Mouse (Mus musculus) layer of hippocampus, adult 2 months (tissue): ENCODE results near the gene Tspan9. TPM values are rescaled to one million over a fixed set of nuclear protein-coding genes. Genes with fewer than 3 reads are reported as not detected.

Source experiments
- DNase-seq, 2 experiments: peaks; one replicate each; pipeline ENCODE4 v3.0.0; 2022; ENCODE audit warnings: low spot score in 2 of 2
- H3K27ac ChIP-seq: fragments of 200-600 bp; 2 replicates; pipeline ENCODE4 v1.8.1; 2022
- H3K4me3 ChIP-seq: fragments of 200-600 bp; 2 replicates; pipeline ENCODE4 v1.8.1; 2022; ENCODE audit warnings: mild to moderate bottlenecking
- CTCF ChIP-seq: fragments of 200-600 bp; conservative IDR thresholded peaks from 2 replicates; pipeline ENCODE4 v1.8.1; 2022; ENCODE audit warnings: antibody characterized with exemption, mild to moderate bottlenecking, moderate library complexity
- total RNA-seq, 2 experiments: library from RNA; stranded (reverse); gene quantifications; 2 replicates each; pipeline ENCODE4 v1.2.3; 2021

The Tspan9 gene
- total RNA-seq, 2 experiments from 2014 or later, result 42.2 to 45.6 TPM

- Histone ChIP-seq H3K4me3 (peak overlapping the region; percentile 69), H3K27ac (peak overlapping the region; percentile 75)
- peak; percentile 40 to 46 for DNase-seq
- peak; percentile 45 for TF ChIP-seq CTCF
These were observed 108.8 kb downstream of the Tspan9 start for GRCm38 (mm10) chr6:128034317-128035249.

GRCm38 (mm10) chr6:128033868-128034250 is 109.5 kb downstream of the Tspan9 start:
- TF ChIP-seq CTCF, result no peak
- DNase-seq, result no peak
- Histone ChIP-seq H3K27ac (peak overlapping the region; percentile 75; the same call in 1 of the 2 replicates), H3K4me3 (peak overlapping the region; percentile 69)

- Histone ChIP-seq H3K4me3 (no peak overlapping the region; the same call in 1 of the 2 replicates), H3K27ac (0 out of 2 replicates have a peak overlapping the region, but pooled peaks have one; percentile 75)
- no peak for DNase-seq
- TF ChIP-seq CTCF, result no peak
These were observed 110.1 kb downstream of the Tspan9 start for GRCm38 (mm10) chr6:128033172-128033867.

- DNase-seq, result peak; percentile 59 to 79
- Histone ChIP-seq H3K4me3 (peak overlapping the region; percentile 26), H3K27ac (no peak overlapping the region)
- peak; percentile 98 for TF ChIP-seq CTCF
These were observed 110.9 kb downstream of the Tspan9 start for GRCm38 (mm10) chr6:128032252-128033171.

GRCm38 (mm10) chr6:128031584-128031983 is 111.8 kb downstream of the Tspan9 start:
- DNase-seq, result no peak
- Histone ChIP-seq H3K4me3 (no peak overlapping the region), H3K27ac (no peak overlapping the region)
- no peak for TF ChIP-seq CTCF

GRCm38 (mm10) chr6:128031096-128031495 is 112.3 kb downstream of the Tspan9 start:
- no peak for TF ChIP-seq CTCF
- Histone ChIP-seq H3K4me3 (no peak overlapping the region), H3K27ac (no peak overlapping the region)
- no peak for DNase-seq

- no peak overlapping the region for H3K4me3 ChIP-seq
- H3K27ac ChIP-seq, result no peak overlapping the region
- no peak for TF ChIP-seq CTCF
- DNase-seq, result no peak
These were observed 112.9 kb downstream of the Tspan9 start for GRCm38 (mm10) chr6:128030475-128030874.

- H3K4me3 ChIP-seq, result no peak overlapping the region
- no peak for TF ChIP-seq CTCF
- DNase-seq, result no peak
- H3K27ac ChIP-seq, result no peak overlapping the region
These were observed 113.7 kb downstream of the Tspan9 start for GRCm38 (mm10) chr6:128029517-128030348.

GRCm38 (mm10) chr6:128028116-128028940 is 115.1 kb downstream of the Tspan9 start:
- peak; percentile 75 for TF ChIP-seq CTCF
- Histone ChIP-seq H3K27ac (no peak overlapping the region), H3K4me3 (no peak overlapping the region)
- no peak for DNase-seq

- TF ChIP-seq CTCF, result no peak
- no peak for DNase-seq
- H3K27ac ChIP-seq, result no peak overlapping the region
- no peak overlapping the region for H3K4me3 ChIP-seq
These were observed 117.4 kb downstream of the Tspan9 start for GRCm38 (mm10) chr6:128025997-128026396.

GRCm38 (mm10) chr6:128025581-128025980 is 117.8 kb downstream of the Tspan9 start:
- TF ChIP-seq CTCF, result no peak
- Histone ChIP-seq H3K27ac (no peak overlapping the region), H3K4me3 (no peak overlapping the region)
- no peak for DNase-seq
